ENCODE assay signal across 10 mouse cellular contexts in the genomic region with DNA sequence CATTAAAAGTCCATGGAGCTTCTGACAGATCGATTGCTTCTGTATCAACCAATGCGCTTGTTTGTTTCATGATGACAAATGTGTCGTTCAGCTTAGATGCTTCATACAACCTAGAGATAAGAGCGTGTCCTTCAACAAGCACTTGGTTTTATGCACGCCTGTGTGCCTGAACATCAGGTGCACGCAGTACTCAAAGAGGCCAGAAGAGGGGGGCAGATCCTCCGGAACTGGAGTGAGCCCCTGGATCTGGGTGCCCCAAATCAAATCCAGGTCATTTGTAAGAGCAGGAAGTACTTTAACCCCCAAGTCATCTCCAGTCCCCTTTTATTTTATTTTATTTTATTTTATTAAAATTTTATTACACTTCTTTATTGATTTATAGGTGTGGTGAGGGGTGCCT.
DNase-seq lines count a peak whose midpoint lies in the region; ATAC-seq and TF ChIP-seq lines count a peak whose summit lies in the region.
"Had no signal": no experiment of that assay in that cellular context is flagged by ENCODE, and none has a peak within 500 bp of the region (broad histone marks: within the 10 kb centered on the region; RNA-seq: fewer than 3 reads in every experiment).

No protein-coding gene starts in this region.

- TF ChIP-seq POLR2A in lung, adult 2 months (IDR thresholded peaks at IDR 0.05; ENCODE audit: borderline replicate concordance, extremely low read depth, low read depth, low read length) = no peak

- no peaks in the 10 kb centered on the region for H3K36me3 ChIP-seq in liver, embryonic 16.5 days (ENCODE audit: control insufficient read depth, insufficient read depth)

- H3K4me3 ChIP-seq in lung, adult 2 months (replicated peaks; ENCODE audit: extremely low read depth, low read depth, low read length) = no peak overlapping the region
- H3K4me3 ChIP-seq in liver, embryonic 16.5 days (ENCODE audit: low read depth, low read length) = no peak overlapping the region
- H3K4me3 ChIP-seq: megakaryocyte, embryonic 14.5 days had no signal

- H3K9me3 ChIP-seq in liver, embryonic 16.5 days (replicated peaks; ENCODE audit: control insufficient read depth, low read length) = no peaks in the 10 kb centered on the region

- no peak overlapping the region for H3K27ac ChIP-seq in liver, embryonic 16.5 days (ENCODE audit: low read length)

- ATAC-seq in liver, embryonic 16.5 days (ENCODE audit: low read depth) = 0 out of 2 replicates have a peak, but pooled peaks have one; percentile 21
- ATAC-seq in erythroid progenitor cell, adult 5-6 weeks (replicated peaks; ENCODE audit: low FRiP score, poor library complexity, severe bottlenecking) = no peak
- ATAC-seq: CD4-positive, CD25-positive, alpha-beta regulatory T cell, adult 4 months had no signal

- WGBS in lung, adult 2 months = 58% methylated on average over 7 of the region's 7 CpGs
- WGBS in liver, embryonic 16.5 days (ENCODE audit: insufficient replicate concordance) = 47% methylated on average over 7 of the region's 7 CpGs

- no peaks in the 10 kb centered on the region for H3K27me3 ChIP-seq in liver, embryonic 16.5 days (ENCODE audit: control insufficient read depth, insufficient read depth, low read depth, low read length)
- H3K27me3 ChIP-seq: megakaryocyte, embryonic 14.5 days had no signal

- H3K9ac ChIP-seq in liver, embryonic 16.5 days (ENCODE audit: low read depth, low read length) = no peak overlapping the region

- no peak overlapping the region for H3K4me2 ChIP-seq in liver, embryonic 16.5 days (ENCODE audit: low read depth, low read length)

- no peaks in the 10 kb centered on the region for H3K4me1 ChIP-seq in lung, adult 2 months (ENCODE audit: control insufficient read depth, insufficient read depth, low read length)
- H3K4me1 ChIP-seq in liver, embryonic 16.5 days (ENCODE audit: control insufficient read depth, low read depth, low read length) = no peaks in the 10 kb centered on the region
- H3K4me1 ChIP-seq: megakaryocyte, embryonic 14.5 days had no signal

- DNase-seq in embryo, embryonic 11 days = peak; percentile 24
- no peak for DNase-seq in embryo, embryonic 9.5 days (ENCODE audit: extremely low spot score)
- no peak for DNase-seq in lung, adult 2 months
- no peak for DNase-seq in lung, postnatal 25 days (ENCODE audit: low spot score)
- DNase-seq in R1 (ENCODE audit: low read depth, low spot score) = peak; percentile 39
- no peak for DNase-seq in T-cell, adult 2 months (ENCODE audit: low spot score)

- TF ChIP-seq CTCF in lung, adult 2 months (IDR thresholded peaks at IDR 0.05; ENCODE audit: insufficient read depth, low read length) = 0 out of 2 replicates have a peak, but pooled peaks have one; percentile 13

Comparison
In these comparisons a context has a peak if more than half of its experiments do, and no peak if none do; other contexts are left out.
1. DNase-seq: peak in embryo, embryonic 11 days (single experiment) and R1 (single experiment); none in embryo, embryonic 9.5 days (single experiment), lung, adult 2 months (single experiment), lung, postnatal 25 days (single experiment) and T-cell, adult 2 months (single experiment).